Mouse (Mus musculus) hindbrain, embryonic 11.5 days (tissue): ENCODE data around the gene Hist1h2bf. TPM values are rescaled to one million over a fixed set of nuclear protein-coding genes. Genes with fewer than 3 reads are reported as not detected.
"Not testable (repeated sequence)": the region's sequence is repeated elsewhere in the genome, so short reads cannot be mapped to it uniquely, and the experiment has no call there.

Experiments used
- ATAC-seq: fragments of 200-750 bp; cut with Nextera tagmentation; 2 replicates; pipeline ENCODE4 v1.8.0; 2017; ENCODE audit warnings: mild to moderate bottlenecking, moderate TSS enrichment, moderate library complexity; ENCODE audit not compliant: low FRiP score
- DNase-seq: peaks from one replicate; pipeline ENCODE4 v3.0.0-alpha.2; 2015; ENCODE audit warnings: low spot score
- H3K27ac ChIP-seq: fragments of 300-500 bp; sonication (generic); 2 replicates; pipeline ENCODE4 v1.5.1; 2014; ENCODE audit warnings: mild to moderate bottlenecking, low read depth, low read length
- H3K27me3 ChIP-seq: fragments of 300-500 bp; sonication (generic); 2 replicates; pipeline ENCODE4 v1.6.1; 2014; ENCODE audit warnings: mild to moderate bottlenecking, low read length, moderate library complexity, mixed read lengths; ENCODE audit not compliant: control insufficient read depth, insufficient read depth
- H3K36me3 ChIP-seq: fragments of 300-500 bp; sonication (generic); 2 replicates; pipeline ENCODE4 v1.6.1; 2014; ENCODE audit warnings: mild to moderate bottlenecking, low read length, moderate library complexity, mixed read lengths; ENCODE audit not compliant: control insufficient read depth, insufficient read depth
- H3K4me1 ChIP-seq: fragments of 300-500 bp; sonication (generic); replicated peaks from 2 replicates; pipeline ENCODE4 v1.6.1; 2014; ENCODE audit warnings: low read length, mixed read lengths; ENCODE audit not compliant: control insufficient read depth, insufficient read depth
- H3K4me2 ChIP-seq: fragments of 300-500 bp; sonication (generic); replicated peaks from 2 replicates; pipeline ENCODE4 v1.6.1; 2014; ENCODE audit warnings: mild to moderate bottlenecking, low read depth, low read length
- H3K4me3 ChIP-seq: fragments of 300-500 bp; sonication (generic); 2 replicates; pipeline ENCODE4 v1.5.1; 2014; ENCODE audit warnings: low read depth, low read length
- H3K9ac ChIP-seq: fragments of 300-500 bp; sonication (generic); 2 replicates; pipeline ENCODE4 v1.6.1; 2014; ENCODE audit warnings: low read depth, low read length
- H3K9me3 ChIP-seq: fragments of 300-500 bp; sonication (generic); 2 replicates; pipeline ENCODE4 v1.6.1; 2016; ENCODE audit warnings: low read length; ENCODE audit not compliant: control insufficient read depth
- WGBS: fragments of 180-500 bp; shearing (Covaris S2); extraction: QIAGEN DNeasy Blood & Tissue Kit; methylation state at CpG from one replicate; pipeline ENCODE4 v1.1.7; 2014; 5-methylcytosine and 5-hydroxymethylcytosine counted together
- polyA plus RNA-seq: library from polyadenylated mRNA; unstranded; fragments of >200 nt; fragmentation: Nextera tagmentation; extraction: Ambion mirVana; gene quantifications from 2 replicates; pipeline ENCODE4 v1.2.1, GENCODE M21; 2014

Hist1h2bf gene
- polyA plus RNA-seq, 1 experiment from 2014 or later: 1.5 TPM

- Histone ChIP-seq H3K9me3 (no peaks in the 10 kb centered on the region), H3K4me3 (no peak overlapping the region), H3K4me2 (no peak overlapping the region), H3K27ac (0 out of 2 replicates have a peak overlapping the region, but pooled peaks have one; percentile 3), H3K27me3 (no peaks in the 10 kb centered on the region), H3K36me3 (no peaks in the 10 kb centered on the region), H3K9ac (no peak overlapping the region), H3K4me1 (no peaks in the 10 kb centered on the region)
- DNase-seq: no peak
- 84% methylated on average over 2 of the region's 2 CpGs for WGBS
- no peak for ATAC-seq
Observed at GRCm38 (mm10) chr13:23564482-23564881, 9.5 kb downstream of the Hist1h2bf start.

- Histone ChIP-seq H3K4me1 (no peaks in the 10 kb centered on the region), H3K9ac (peak overlapping the region; percentile 66), H3K36me3 (no peaks in the 10 kb centered on the region), H3K27me3 (no peaks in the 10 kb centered on the region), H3K27ac (peak overlapping the region; percentile 95), H3K9me3 (no peaks in the 10 kb centered on the region), H3K4me2 (peak overlapping the region; percentile 58), H3K4me3 (peak overlapping the region; percentile 31)
- peak; percentile 53 for ATAC-seq
- peak; percentile 76 for DNase-seq
- WGBS: 3% methylated on average over 18 of the region's 18 CpGs
Observed at GRCm38 (mm10) chr13:23562699-23563462, 11.1 kb downstream of the Hist1h2bf start.

GRCm38 (mm10) chr13:23561883-23562659 is 11.9 kb downstream of the Hist1h2bf start, which contains the start of gene Hist1h3e:
Gene Hist1h3e (minus strand): TSS chr13:23562369.
- 1% methylated on average over 37 of the region's 67 CpGs for WGBS
- Histone ChIP-seq H3K9ac (peak within 1 kb of the TSS; percentile 66), H3K27ac (peak within 1 kb of the TSS; percentile 95), H3K4me2 (peak within 1 kb of the TSS; percentile 58), H3K4me3 (peak within 1 kb of the TSS; percentile 31)
- not testable (repeated sequence) for H3K4me1 ChIP-seq, H3K9me3 ChIP-seq, H3K36me3 ChIP-seq, H3K27me3 ChIP-seq
- peak; percentile 96 for DNase-seq
- peak; percentile 99 for ATAC-seq

GRCm38 (mm10) chr13:23561531-23561882 is 12.5 kb downstream of the Hist1h2bf start:
- H3K9me3 ChIP-seq, H3K4me2 ChIP-seq, H3K27me3 ChIP-seq, H3K9ac ChIP-seq, ATAC-seq, H3K36me3 ChIP-seq, DNase-seq, H3K4me1 ChIP-seq: not testable (repeated sequence)
- H3K27ac ChIP-seq: peak overlapping the region; percentile 95
- peak overlapping the region; percentile 31 for H3K4me3 ChIP-seq
- 0% methylated on average over 2 of the region's 5 CpGs for WGBS

- not testable (repeated sequence) for H3K4me2 ChIP-seq, H3K9me3 ChIP-seq, H3K36me3 ChIP-seq, H3K27me3 ChIP-seq, DNase-seq, H3K4me3 ChIP-seq, ATAC-seq, H3K27ac ChIP-seq, H3K9ac ChIP-seq, H3K4me1 ChIP-seq
- WGBS: 29% methylated on average over 2 of the region's 2 CpGs
Observed at GRCm38 (mm10) chr13:23560699-23561098, 13.3 kb downstream of the Hist1h2bf start.

GRCm38 (mm10) chr13:23556906-23557305 is 17.1 kb downstream of the Hist1h2bf start:
- Histone ChIP-seq H3K27ac (0 out of 2 replicates have a peak overlapping the region, but pooled peaks have one; percentile 36), H3K36me3 (no peaks in the 10 kb centered on the region), H3K4me2 (no peak overlapping the region; the same call in 1 of the 2 replicates), H3K27me3 (no peaks in the 10 kb centered on the region), H3K9ac (no peak overlapping the region), H3K4me3 (no peak overlapping the region), H3K4me1 (no peaks in the 10 kb centered on the region), H3K9me3 (no peaks in the 10 kb centered on the region)
- WGBS: 73% methylated on average over 3 of the region's 3 CpGs
- DNase-seq (no peak), ATAC-seq (no peak)

GRCm38 (mm10) chr13:23555839-23556416 is 18.1 kb downstream of the Hist1h2bf start:
- Histone ChIP-seq H3K4me1 (no peaks in the 10 kb centered on the region), H3K27ac (peak overlapping the region; percentile 97)

GRCm38 (mm10) chr13:23554925-23555838 is 18.8 kb downstream of the Hist1h2bf start:
- Histone ChIP-seq H3K27ac (peak overlapping the region; percentile 97), H3K4me3 (peak overlapping the region; percentile 57), H3K27me3 (no peaks in the 10 kb centered on the region), H3K36me3 (no peaks in the 10 kb centered on the region), H3K4me1 (no peaks in the 10 kb centered on the region), H3K4me2 (peak overlapping the region; percentile 98), H3K9me3 (no peaks in the 10 kb centered on the region), H3K9ac (peak overlapping the region; percentile 90)
- under 1% methylated on average over 52 of the region's 54 CpGs for WGBS
- DNase-seq: peak; percentile 84
- peak; percentile 86 for ATAC-seq

More at GRCm38 (mm10) chr13:23555839-23556416, 18.1 kb downstream of the Hist1h2bf start:
- Histone ChIP-seq H3K36me3 (no peaks in the 10 kb centered on the region), H3K27me3 (no peaks in the 10 kb centered on the region), H3K4me2 (peak overlapping the region; percentile 98), H3K4me3 (peak overlapping the region; percentile 57), H3K9me3 (no peaks in the 10 kb centered on the region), H3K9ac (peak overlapping the region; percentile 90)
- WGBS: under 1% methylated on average over 18 of the region's 18 CpGs
- DNase-seq (peak; percentile 85), ATAC-seq (peak; percentile 82)
